Comparison of ENCODE assay signal across 24 mouse cellular contexts in genomic region chr2:166799615-166800472, GRCm38 (mm10). TPM values are rescaled to one million over a fixed set of nuclear protein-coding genes. Genes with fewer than 3 reads are reported as not detected.
A peak's percentile ranks its signal among the peaks of the same experiment; 100 is the strongest.
DNase-seq lines count a peak whose midpoint lies in the region; ATAC-seq and TF ChIP-seq lines count a peak whose summit lies in the region.
"Had no signal": no experiment of that assay in that cellular context is flagged by ENCODE, and none has a peak within 500 bp of the region (broad histone marks: within the 10 kb centered on the region; RNA-seq: fewer than 3 reads in every experiment).

No protein-coding gene starts in this region.

- H3K9ac ChIP-seq in embryonic facial prominence, embryonic 14.5 days (ENCODE audit: low read depth, low read length): no peak overlapping the region
- H3K9ac ChIP-seq: forebrain, embryonic 12.5 days; liver, embryonic 15.5 days; lung, embryonic 15.5 days; neural tube, embryonic 13.5 days had no signal

- no peak overlapping the region for H3K4me3 ChIP-seq in embryonic facial prominence, embryonic 14.5 days (ENCODE audit: low read depth, low read length)
- no peak overlapping the region for H3K4me3 ChIP-seq in embryonic facial prominence, embryonic 10.5 days
- H3K4me3 ChIP-seq in thymus, adult 2 months (ENCODE audit: control insufficient read depth, insufficient read depth, low read length): no peak overlapping the region
- H3K4me3 ChIP-seq: forebrain, embryonic 12.5 days; liver, embryonic 15.5 days; lung, embryonic 15.5 days; myocyte; neural tube, embryonic 13.5 days had no signal

- no peaks in the 10 kb centered on the region for H3K27me3 ChIP-seq in embryonic facial prominence, embryonic 14.5 days (replicated peaks; ENCODE audit: control insufficient read depth, insufficient read depth, low read length)
- H3K27me3 ChIP-seq in embryonic facial prominence, embryonic 10.5 days (replicated peaks; ENCODE audit: low read depth, poor library complexity, severe bottlenecking): no peaks in the 10 kb centered on the region
- H3K27me3 ChIP-seq in thymus, adult 2 months (ENCODE audit: control insufficient read depth, insufficient read depth, low read length): no peaks in the 10 kb centered on the region
- H3K27me3 ChIP-seq: lung, embryonic 15.5 days; neural tube, embryonic 13.5 days had no signal

- no peaks in the 10 kb centered on the region for H3K9me3 ChIP-seq in embryonic facial prominence, embryonic 14.5 days (ENCODE audit: control insufficient read depth, low read length)
- H3K9me3 ChIP-seq in embryonic facial prominence, embryonic 10.5 days: no peaks in the 10 kb centered on the region
- H3K9me3 ChIP-seq: forebrain, embryonic 12.5 days; liver, embryonic 15.5 days; lung, embryonic 15.5 days; neural tube, embryonic 13.5 days had no signal

- H3K36me3 ChIP-seq in embryonic facial prominence, embryonic 14.5 days (ENCODE audit: control insufficient read depth, insufficient read depth, low read length): peaks cover 30% of the 10 kb centered on the region
- H3K36me3 ChIP-seq in embryonic facial prominence, embryonic 10.5 days (replicated peaks): peaks cover 33% of the 10 kb centered on the region
- peaks cover 7% of the 10 kb centered on the region for H3K36me3 ChIP-seq in thymus, adult 2 months (ENCODE audit: control insufficient read depth, insufficient read depth, low read length)

- no peaks in the 10 kb centered on the region for H3K4me1 ChIP-seq in embryonic facial prominence, embryonic 14.5 days (ENCODE audit: control insufficient read depth, insufficient read depth, low read length)
- peaks cover under 1% of the 10 kb centered on the region for H3K4me1 ChIP-seq in embryonic facial prominence, embryonic 10.5 days
- H3K4me1 ChIP-seq in thymus, adult 2 months (replicated peaks; ENCODE audit: control insufficient read depth, insufficient read depth, low read length): no peaks in the 10 kb centered on the region; the same call in 1 of the 2 replicates
- H3K4me1 ChIP-seq: lung, embryonic 15.5 days had no signal

- DNase-seq in embryonic facial prominence, embryonic 14.5 days (ENCODE audit: low spot score): peak; percentile 33
- DNase-seq in embryonic facial prominence, embryonic 10.5 days (ENCODE audit: low spot score): no peak
- DNase-seq in kidney, adult 8-10 months: peak; percentile 48 to 55
- DNase-seq in kidney, postnatal 4 days: no peak
- DNase-seq in right cerebral cortex, postnatal 25 days: peak; percentile 40
- DNase-seq in right cerebral cortex, postnatal 10 days (ENCODE audit: low spot score in 2 of 2): no peak
- DNase-seq in telencephalon, adult 2 months (ENCODE audit: low read depth, low spot score): peak; percentile 78
- DNase-seq in thymus, adult 2 months: no peak
- DNase-seq: adrenal gland, postnatal 14 days; cerebellum, adult 8-10 months; cerebellum, postnatal 36 days; heart, adult 11 months; heart, postnatal 10 days; lung, postnatal 36 days had no signal

- TF ChIP-seq POLR2A in thymus, adult 2 months (IDR thresholded peaks at IDR 0.05; ENCODE audit: control insufficient read depth, extremely low read depth, insufficient read depth, low read length, poor library complexity): no peak

- no peak for TF ChIP-seq CTCF in thymus, adult 2 months (IDR thresholded peaks at IDR 0.05; ENCODE audit: borderline replicate concordance, control insufficient read depth, extremely low read depth, insufficient read depth, low read length, poor library complexity)

- peak; percentile 35; the same call in 1 of the 2 replicates for ATAC-seq in embryonic facial prominence, embryonic 14.5 days (ENCODE audit: low read depth)
- ATAC-seq: hindbrain, postnatal 0 days; intestine, embryonic 16.5 days; midbrain, embryonic 16.5 days had no signal

- 75% methylated on average over 11 of the region's 11 CpGs for WGBS in embryonic facial prominence, embryonic 14.5 days
- WGBS in embryonic facial prominence, embryonic 10.5 days: 81% methylated on average over 11 of the region's 11 CpGs
- WGBS in thymus, adult 2 months: 65% methylated on average over 11 of the region's 11 CpGs

- no peak overlapping the region for H3K4me2 ChIP-seq in embryonic facial prominence, embryonic 14.5 days (ENCODE audit: low read depth, low read length)
- H3K4me2 ChIP-seq: forebrain, embryonic 12.5 days; heart, embryonic 11.5 days; liver, embryonic 15.5 days; lung, embryonic 15.5 days; neural tube, embryonic 13.5 days had no signal

- no peak overlapping the region for H3K27ac ChIP-seq in embryonic facial prominence, embryonic 14.5 days (replicated peaks; ENCODE audit: low read depth, low read length)
- H3K27ac ChIP-seq in embryonic facial prominence, embryonic 10.5 days (replicated peaks): no peak overlapping the region
- H3K27ac ChIP-seq in thymus, adult 2 months (ENCODE audit: control insufficient read depth, insufficient read depth, low read length): no peak overlapping the region
- H3K27ac ChIP-seq: forebrain, embryonic 12.5 days; hindbrain, postnatal 0 days; liver, embryonic 15.5 days; lung, embryonic 15.5 days; neural tube, embryonic 13.5 days; stomach, postnatal 0 days had no signal

RNA-seq across cellular contexts. Expression of gene Arfgef2, which starts 5.5 kb away (rescaled TPM):
- polyA plus RNA-seq in embryonic facial prominence, embryonic 14.5 days (2014; fragmentation: Nextera tagmentation; extraction: Ambion mirVana): 7.1 and 7.2 TPM in 2 replicates
- polyA plus RNA-seq in embryonic facial prominence, embryonic 10.5 days (2016; fragmentation: Nextera tagmentation; extraction: Ambion mirVana): 4.7 and 5.5 TPM in 2 replicates
- polyA plus RNA-seq in thymus, adult 2 months (2012; rRNA removed): 18.7 and 20.0 TPM in 2 replicates

RNA-seq across cellular contexts. Expression of gene Trp53rkb, which starts 7.5 kb away (rescaled TPM):
- 6.7 and 7.5 TPM in 2 replicates for polyA plus RNA-seq in embryonic facial prominence, embryonic 14.5 days (2014; fragmentation: Nextera tagmentation; extraction: Ambion mirVana)
- polyA plus RNA-seq in embryonic facial prominence, embryonic 10.5 days (2016; fragmentation: Nextera tagmentation; extraction: Ambion mirVana): 10.6 and 12.0 TPM in 2 replicates
- 10.2 and 11.4 TPM in 2 replicates for polyA plus RNA-seq in thymus, adult 2 months (2012; rRNA removed)

Comparison
In these comparisons a context has a peak if more than half of its experiments do, and no peak if none do; other contexts are left out.
1. DNase-seq: peak in embryonic facial prominence, embryonic 14.5 days (single experiment), kidney, adult 8-10 months (2 of 2), right cerebral cortex, postnatal 25 days (single experiment) and telencephalon, adult 2 months (single experiment); none in embryonic facial prominence, embryonic 10.5 days (single experiment), kidney, postnatal 4 days (0 of 2), right cerebral cortex, postnatal 10 days (0 of 2) and thymus, adult 2 months (single experiment).